Mouse (Mus musculus): Measurements from ENCODE around the gene Zfp850.
"Not testable (repeated sequence)": the region's sequence is repeated elsewhere in the genome, so short reads cannot be mapped to it uniquely, and the experiment has no call there.

Gene Zfp850

GRCm38 (mm10) chr7:28013549-28014444 is at the start of gene Zfp850:
Gene Zfp850, minus strand, starts transcription at chr7:28014115.
- peak; percentile 85 for DNase-seq (ENCODE audit: extremely low spot score)

GRCm38 (mm10) chr7:28059972-28060371 is 46.1 kb upstream of the Zfp850 start:
- DNase-seq (ENCODE audit: extremely low spot score), result no peak

- DNase-seq (ENCODE audit: extremely low spot score), result no peak
These were observed 39.4 kb upstream of the Zfp850 start for GRCm38 (mm10) chr7:28053046-28053930.

GRCm38 (mm10) chr7:28050584-28050983 is 36.7 kb upstream of the Zfp850 start:
- DNase-seq (ENCODE audit: extremely low spot score), result no peak

GRCm38 (mm10) chr7:28049476-28050409 is 35.8 kb upstream of the Zfp850 start, which contains the start of gene Psmc4:
Gene Psmc4, minus strand, starts transcription at chr7:28050101.
- peak; percentile 93 for DNase-seq (ENCODE audit: extremely low spot score)

- DNase-seq (ENCODE audit: extremely low spot score), result no peak
These were observed 30.6 kb upstream of the Zfp850 start for GRCm38 (mm10) chr7:28044524-28044923.

- no peak for DNase-seq (ENCODE audit: extremely low spot score)
These were observed 513 bp upstream of the Zfp850 start for GRCm38 (mm10) chr7:28014445-28014810.

- DNase-seq (ENCODE audit: extremely low spot score), result no peak
These were observed 3.6 kb downstream of the Zfp850 start for GRCm38 (mm10) chr7:28010271-28010670.

- no peak for DNase-seq (ENCODE audit: extremely low spot score)
These were observed 31.7 kb downstream of the Zfp850 start for GRCm38 (mm10) chr7:27982197-27982596.

GRCm38 (mm10) chr7:27978683-27979528 is 35.0 kb downstream of the Zfp850 start, which contains the start of gene Zfp780b:
Gene Zfp780b, minus strand, starts transcription at chr7:27979171.
- peak; percentile 82 for DNase-seq (ENCODE audit: extremely low spot score)

GRCm38 (mm10) chr7:27949451-27949850 is 64.5 kb downstream of the Zfp850 start:
- DNase-seq (ENCODE audit: extremely low spot score), result not testable (repeated sequence)

- not testable (repeated sequence) for DNase-seq (ENCODE audit: extremely low spot score)
These were observed 72.0 kb downstream of the Zfp850 start for GRCm38 (mm10) chr7:27941869-27942268.

All from embryo, embryonic 9.5 days (tissue).